ENCODE assay signal across 9 mouse cellular contexts in the genomic region with DNA sequence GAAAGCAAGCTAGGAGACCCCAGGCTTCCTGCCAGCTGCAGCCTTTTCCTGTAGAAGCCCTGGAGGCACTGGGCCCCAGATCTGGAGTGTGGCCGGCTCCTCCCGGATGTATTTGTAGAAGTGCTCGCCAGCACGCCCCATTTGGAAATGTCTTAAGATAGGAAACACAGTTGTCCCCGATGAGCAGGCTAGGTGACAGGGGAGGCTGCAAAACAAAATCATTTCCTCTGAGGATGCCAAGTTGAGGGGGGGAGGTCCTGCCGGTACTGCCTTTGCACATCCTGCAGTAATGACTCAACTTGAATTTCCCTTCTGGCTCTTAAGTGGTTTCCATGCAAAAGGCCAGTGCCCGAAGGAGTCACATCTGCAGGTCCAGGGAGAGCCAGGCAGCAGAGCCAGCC.
DNase-seq lines count a peak whose midpoint lies in the region; ATAC-seq and TF ChIP-seq lines count a peak whose summit lies in the region.
"Had no signal": no experiment of that assay in that cellular context is flagged by ENCODE, and none has a peak within 500 bp of the region (broad histone marks: within the 10 kb centered on the region; RNA-seq: fewer than 3 reads in every experiment).

No protein-coding gene starts in this region.

- 33% methylated on average over 7 of the region's 7 CpGs for WGBS in embryonic facial prominence, embryonic 15.5 days
- 28% methylated on average over 7 of the region's 7 CpGs for WGBS in lung, postnatal 0 days
- WGBS in hindbrain, postnatal 0 days, result 61% methylated on average over 7 of the region's 7 CpGs

- TF ChIP-seq CTCF in layer of hippocampus, adult 2 months (conservative IDR thresholded peaks at IDR 0.05), result no peak
- TF ChIP-seq CTCF in lung, postnatal 0 days (IDR thresholded peaks at IDR 0.05), result no peak
- no peak for TF ChIP-seq CTCF in hindbrain, postnatal 0 days (IDR thresholded peaks at IDR 0.05; ENCODE audit: low read depth)

- TF ChIP-seq EP300 in lung, postnatal 0 days (IDR thresholded peaks at IDR 0.05), result peak; percentile 55

- no peak for DNase-seq in layer of hippocampus, adult 2 months (ENCODE audit: low spot score in 2 of 2)
- no peak for DNase-seq in layer of hippocampus, adult 11-12 months (ENCODE audit: low spot score)
- DNase-seq in heart, postnatal 4 days, result peak; percentile 68
- peak; percentile 55 for DNase-seq in lung, postnatal 0 days (ENCODE audit: low spot score)
- no peak for DNase-seq in hindbrain, postnatal 0 days (ENCODE audit: low spot score)
- DNase-seq in cerebellum, adult 18-20 months, result no peak
- DNase-seq in ovary, postnatal 10 days (ENCODE audit: low spot score), result no peak
- DNase-seq: cerebellum, adult 9-10 months had no signal

- 0 out of 2 replicates have a peak, but pooled peaks cover 4% of the 10 kb centered on the region for H3K4me1 ChIP-seq in embryonic facial prominence, embryonic 15.5 days
- H3K4me1 ChIP-seq in lung, postnatal 0 days (ENCODE audit: insufficient read depth, low read depth, low read length), result no peaks in the 10 kb centered on the region
- no peaks in the 10 kb centered on the region for H3K4me1 ChIP-seq in hindbrain, postnatal 0 days (ENCODE audit: insufficient read depth, low read length)

- no peaks in the 10 kb centered on the region for H3K27me3 ChIP-seq in embryonic facial prominence, embryonic 15.5 days
- H3K27me3 ChIP-seq in lung, postnatal 0 days (replicated peaks; ENCODE audit: insufficient read depth, low read length), result no peaks in the 10 kb centered on the region
- no peaks in the 10 kb centered on the region for H3K27me3 ChIP-seq in hindbrain, postnatal 0 days (ENCODE audit: insufficient read depth, low read length)

- H3K36me3 ChIP-seq in embryonic facial prominence, embryonic 15.5 days, result no peaks in the 10 kb centered on the region
- no peaks in the 10 kb centered on the region for H3K36me3 ChIP-seq in lung, postnatal 0 days (ENCODE audit: insufficient read depth, low read length)
- no peaks in the 10 kb centered on the region for H3K36me3 ChIP-seq in hindbrain, postnatal 0 days (ENCODE audit: insufficient read depth, low read length)

- H3K4me2 ChIP-seq in embryonic facial prominence, embryonic 15.5 days (replicated peaks), result no peak overlapping the region
- H3K4me2 ChIP-seq in lung, postnatal 0 days (replicated peaks; ENCODE audit: low read depth, low read length), result no peak overlapping the region
- no peak overlapping the region for H3K4me2 ChIP-seq in hindbrain, postnatal 0 days (ENCODE audit: low read depth, low read length)

- no peak overlapping the region for H3K9ac ChIP-seq in embryonic facial prominence, embryonic 15.5 days
- H3K9ac ChIP-seq in lung, postnatal 0 days (replicated peaks; ENCODE audit: low read depth), result no peak overlapping the region
- no peak overlapping the region for H3K9ac ChIP-seq in hindbrain, postnatal 0 days (replicated peaks; ENCODE audit: low read length)

- no peak overlapping the region for H3K4me3 ChIP-seq in layer of hippocampus, adult 2 months
- no peak overlapping the region for H3K4me3 ChIP-seq in embryonic facial prominence, embryonic 15.5 days (replicated peaks)
- no peak overlapping the region for H3K4me3 ChIP-seq in lung, postnatal 0 days (ENCODE audit: low read depth, low read length)
- H3K4me3 ChIP-seq in hindbrain, postnatal 0 days (ENCODE audit: low read length), result no peak overlapping the region

- 0 out of 2 replicates have a peak overlapping the region, but pooled peaks have one; percentile 14 for H3K27ac ChIP-seq in layer of hippocampus, adult 2 months
- H3K27ac ChIP-seq in embryonic facial prominence, embryonic 15.5 days (replicated peaks), result no peak overlapping the region
- no peak overlapping the region for H3K27ac ChIP-seq in lung, postnatal 0 days (ENCODE audit: low read length)
- no peak overlapping the region for H3K27ac ChIP-seq in hindbrain, postnatal 0 days

- no peaks in the 10 kb centered on the region for H3K9me3 ChIP-seq in embryonic facial prominence, embryonic 15.5 days (replicated peaks)
- H3K9me3 ChIP-seq in lung, postnatal 0 days (ENCODE audit: low read length), result no peaks in the 10 kb centered on the region
- H3K9me3 ChIP-seq in hindbrain, postnatal 0 days (ENCODE audit: low read length), result no peaks in the 10 kb centered on the region

- peak; percentile 53; the same call in 1 of the 2 replicates for ATAC-seq in embryonic facial prominence, embryonic 15.5 days (ENCODE audit: insufficient number of reproducible peaks, low FRiP score, low TSS enrichment, low read depth)
- peak; percentile 57 for ATAC-seq in lung, postnatal 0 days
- no peak for ATAC-seq in hindbrain, postnatal 0 days

Comparison
In these comparisons a context has a peak if more than half of its experiments do, and no peak if none do; other contexts are left out.
1. DNase-seq: peak in heart, postnatal 4 days (single experiment) and lung, postnatal 0 days (single experiment); none in layer of hippocampus, adult 2 months (0 of 2), layer of hippocampus, adult 11-12 months (single experiment), hindbrain, postnatal 0 days (single experiment), cerebellum, adult 18-20 months (0 of 2) and ovary, postnatal 10 days (single experiment).